Mouse (Mus musculus) embryonic facial prominence, embryonic 12.5 days (tissue): ENCODE measurements around the gene Tsr3. TPM values are rescaled to one million over a fixed set of nuclear protein-coding genes. Genes with fewer than 3 reads are reported as not detected.
A peak's percentile ranks its signal among the peaks of the same experiment; 100 is the strongest.

Source experiments
- ATAC-seq: fragments of 200-750 bp; cut with Nextera tagmentation; 2 replicates; pipeline ENCODE4 v1.8.0; 2017; ENCODE audit not compliant: insufficient number of reproducible peaks, insufficient read depth, low FRiP score, low TSS enrichment
- H3K27ac ChIP-seq: fragments of 300-500 bp; sonication (generic); 2 replicates; pipeline ENCODE4 v1.5.1; 2016; ENCODE audit warnings: mild to moderate bottlenecking
- H3K27me3 ChIP-seq: fragments of 300-500 bp; sonication (generic); 2 replicates; pipeline ENCODE4 v1.6.1; 2016; ENCODE audit warnings: mild to moderate bottlenecking, moderate library complexity
- H3K36me3 ChIP-seq: fragments of 300-500 bp; sonication (generic); 2 replicates; pipeline ENCODE4 v1.6.1; 2016; ENCODE audit warnings: mild to moderate bottlenecking
- H3K4me1 ChIP-seq: fragments of 300-500 bp; sonication (generic); 2 replicates; pipeline ENCODE4 v1.6.1; 2016
- H3K4me2 ChIP-seq: fragments of 300-500 bp; sonication (generic); replicated peaks from 2 replicates; pipeline ENCODE4 v1.6.1; 2016; ENCODE audit warnings: mild to moderate bottlenecking, moderate library complexity
- H3K4me3 ChIP-seq: fragments of 300-500 bp; sonication (generic); 2 replicates; pipeline ENCODE4 v1.5.1; 2016; ENCODE audit warnings: mild to moderate bottlenecking
- H3K9ac ChIP-seq: fragments of 300-500 bp; sonication (generic); 2 replicates; pipeline ENCODE4 v1.6.1; 2016; ENCODE audit warnings: mild to moderate bottlenecking, moderate library complexity
- H3K9me3 ChIP-seq: fragments of 300-500 bp; sonication (generic); 2 replicates; pipeline ENCODE4 v1.6.1; 2016; ENCODE audit warnings: mild to moderate bottlenecking, moderate library complexity
- WGBS: fragments of 180-500 bp; shearing (Covaris S2); methylation state at CpG from one replicate; pipeline ENCODE4 v1.1.7; 2016; 5-methylcytosine and 5-hydroxymethylcytosine counted together
- microRNA-seq: library from miRNA; unstranded; fragments of <30 nt; microRNA quantifications from one replicate; pipeline ENCODE4, GENCODE M21; 2017
- polyA plus RNA-seq: library from polyadenylated mRNA; unstranded; fragments of >200 nt; fragmentation: Nextera tagmentation; extraction: Ambion mirVana; gene quantifications from 2 replicates; pipeline ENCODE4 v1.2.1, GENCODE M21; 2016

Gene Tsr3
- polyA plus RNA-seq, 1 experiment from 2014 or later: 63.7 TPM

- Histone ChIP-seq H3K9ac (peak overlapping the region; percentile 100), H3K27me3 (no peaks in the 10 kb centered on the region), H3K4me3 (peak overlapping the region; percentile 94), H3K36me3 (peaks cover 15% of the 10 kb centered on the region), H3K4me2 (peak overlapping the region; percentile 42), H3K9me3 (no peaks in the 10 kb centered on the region), H3K27ac (peak overlapping the region; percentile 98), H3K4me1 (peaks cover 24% of the 10 kb centered on the region)
- peak; percentile 80 for ATAC-seq
- WGBS: 1% methylated on average over 45 of the region's 45 CpGs
Measured at GRCm38 (mm10) chr17:25273706-25274501, 33.9 kb downstream of the Tsr3 start.

- H3K9ac ChIP-seq: peak within 1 kb of the TSS; percentile 100
- H3K4me1 ChIP-seq: peaks cover 24% of the 10 kb centered on the region
- H3K36me3 ChIP-seq: peaks cover 7% of the 10 kb centered on the region
- no peaks in the 10 kb centered on the region for H3K9me3 ChIP-seq
- peak within 1 kb of the TSS; percentile 42 for H3K4me2 ChIP-seq
- no peak for ATAC-seq
- H3K4me3 ChIP-seq: peak within 1 kb of the TSS; percentile 94
- WGBS: 78% methylated on average over 9 of the region's 9 CpGs
- H3K27me3 ChIP-seq: no peaks in the 10 kb centered on the region
- H3K27ac ChIP-seq: peak within 1 kb of the TSS; percentile 98
Measured at GRCm38 (mm10) chr17:25274571-25275346, 34.8 kb downstream of the Tsr3 start, which contains the start of gene Ube2i. TSS of gene Ube2i (minus strand) at chr17:25274622.

- Histone ChIP-seq H3K4me3 (no peak overlapping the region), H3K4me1 (peaks cover 18% of the 10 kb centered on the region), H3K36me3 (peaks cover 2% of the 10 kb centered on the region; the same call in 1 of the 2 replicates), H3K27me3 (no peaks in the 10 kb centered on the region), H3K9me3 (no peaks in the 10 kb centered on the region), H3K4me2 (no peak overlapping the region), H3K9ac (no peak overlapping the region), H3K27ac (no peak overlapping the region)
- 94% methylated on average over 3 of the region's 3 CpGs for WGBS
- ATAC-seq: no peak
Measured at GRCm38 (mm10) chr17:25275833-25276232, 35.9 kb downstream of the Tsr3 start.

GRCm38 (mm10) chr17:25282133-25282532, 42.2 kb downstream of the Tsr3 start:
- no peak for ATAC-seq
- no peaks in the 10 kb centered on the region for H3K27me3 ChIP-seq
- H3K4me1 ChIP-seq: no peaks in the 10 kb centered on the region
- no peaks in the 10 kb centered on the region for H3K9me3 ChIP-seq
- H3K27ac ChIP-seq: no peak overlapping the region
- no peaks in the 10 kb centered on the region for H3K36me3 ChIP-seq
- no peak overlapping the region for H3K4me3 ChIP-seq
- H3K4me2 ChIP-seq: no peak overlapping the region
- no peak overlapping the region for H3K9ac ChIP-seq
- 47% methylated on average over 11 of the region's 11 CpGs for WGBS

- Histone ChIP-seq H3K9ac (no peak overlapping the region), H3K27me3 (no peaks in the 10 kb centered on the region), H3K36me3 (no peaks in the 10 kb centered on the region), H3K9me3 (no peaks in the 10 kb centered on the region), H3K4me2 (no peak overlapping the region), H3K4me1 (no peaks in the 10 kb centered on the region), H3K27ac (no peak overlapping the region), H3K4me3 (no peak overlapping the region)
- 24% methylated on average over 3 of the region's 3 CpGs for WGBS
- ATAC-seq: no peak
Measured at GRCm38 (mm10) chr17:25285033-25285432, 45.1 kb downstream of the Tsr3 start.

- H3K9me3 ChIP-seq: no peaks in the 10 kb centered on the region
Measured at GRCm38 (mm10) chr17:25288842-25289241, 48.9 kb downstream of the Tsr3 start.

GRCm38 (mm10) chr17:25290411-25290810, 50.4 kb downstream of the Tsr3 start:
- Histone ChIP-seq H3K4me2 (no peak overlapping the region), H3K4me3 (no peak overlapping the region), H3K27me3 (no peaks in the 10 kb centered on the region), H3K4me1 (no peaks in the 10 kb centered on the region), H3K36me3 (no peaks in the 10 kb centered on the region), H3K9ac (no peak overlapping the region), H3K27ac (no peak overlapping the region), H3K9me3 (no peaks in the 10 kb centered on the region)
- no peak for ATAC-seq
- WGBS: 27% methylated on average over 4 of the region's 4 CpGs

More at GRCm38 (mm10) chr17:25288842-25289241, 48.9 kb downstream of the Tsr3 start:
- Histone ChIP-seq H3K4me1 (no peaks in the 10 kb centered on the region), H3K9ac (no peak overlapping the region), H3K4me3 (no peak overlapping the region), H3K4me2 (no peak overlapping the region), H3K36me3 (no peaks in the 10 kb centered on the region), H3K27me3 (no peaks in the 10 kb centered on the region), H3K27ac (no peak overlapping the region)
- WGBS: 22% methylated on average over 4 of the region's 4 CpGs
- no peak for ATAC-seq

Small RNA genes within 50 kb of the gene (microRNA-seq; reads per million reads assigned to microRNA genes)
- 1.5 reads per million for gene Mir3547

Other genes with a start within 250 kb of the Tsr3 start
- gene Cramp1l, start 224.4 kb upstream of the Tsr3 start, polyA plus RNA-seq: 10.5 and 12.0 TPM in 2 replicates
- 29.0 and 29.8 TPM in 2 replicates for gene Ift140, start 224.1 kb upstream of the Tsr3 start, polyA plus RNA-seq
- gene Tmem204, start 156.6 kb upstream of the Tsr3 start, polyA plus RNA-seq: 13.2 and 15.5 TPM in 2 replicates
- 49.1 and 51.0 TPM in 2 replicates for gene Telo2, start 124.2 kb upstream of the Tsr3 start, polyA plus RNA-seq
- gene Ptx4, start 119.4 kb upstream of the Tsr3 start, polyA plus RNA-seq: 0.48 and 0.88 TPM in 2 replicates
- gene Clcn7, start 106.8 kb upstream of the Tsr3 start, polyA plus RNA-seq: 27.1 and 27.4 TPM in 2 replicates
- not detected in 2 replicates for gene Ccdc154, start 77.7 kb upstream of the Tsr3 start, polyA plus RNA-seq
- gene Gm38655, start 64.7 kb upstream of the Tsr3 start, polyA plus RNA-seq: not detected in 2 replicates
- 35.1 and 35.3 TPM in 2 replicates for gene BC003965, start 55.6 kb upstream of the Tsr3 start, polyA plus RNA-seq
- gene Unkl, start 51.8 kb upstream of the Tsr3 start, polyA plus RNA-seq: 10.6 and 12.9 TPM in 2 replicates
- 34.1 and 34.9 TPM in 2 replicates for gene Gnptg, start within 50 bp of the Tsr3 start, polyA plus RNA-seq
- 1.5 and 1.9 TPM in 2 replicates for gene Baiap3, start 16.2 kb downstream of the Tsr3 start, polyA plus RNA-seq
- gene Ube2i, start 34.5 kb downstream of the Tsr3 start, polyA plus RNA-seq: 782 and 798 TPM in 2 replicates
- not detected in 2 replicates for gene Prss34, start 58.2 kb downstream of the Tsr3 start, polyA plus RNA-seq
- gene Prss28, start 68.5 kb downstream of the Tsr3 start, polyA plus RNA-seq: 0.19 TPM in 1 of 2 replicates, not detected in the other
- gene Prss29, start 78.5 kb downstream of the Tsr3 start, polyA plus RNA-seq: not detected in 2 replicates
- not detected in 2 replicates for gene Tpsab1, start 105.4 kb downstream of the Tsr3 start, polyA plus RNA-seq
- not detected in 2 replicates for gene Tpsb2, start 126.1 kb downstream of the Tsr3 start, polyA plus RNA-seq
- 0.31 TPM in 1 of 2 replicates, not detected in the other for gene Tpsg1, start 129.1 kb downstream of the Tsr3 start, polyA plus RNA-seq
- gene Cacna1h, start 193.6 kb downstream of the Tsr3 start, polyA plus RNA-seq: 8.7 and 11.9 TPM in 2 replicates
- 0.13 and 0.22 TPM in 2 replicates for gene Tekt4, start 214.4 kb downstream of the Tsr3 start, polyA plus RNA-seq